Mouse (Mus musculus): Measurements from ENCODE around the gene Eipr1.
A peak's percentile ranks its signal among the peaks of the same experiment; 100 is the strongest.
"Not testable (repeated sequence)": the region's sequence is repeated elsewhere in the genome, so short reads cannot be mapped to it uniquely, and the experiment has no call there.

The Eipr1 gene

DNA sequence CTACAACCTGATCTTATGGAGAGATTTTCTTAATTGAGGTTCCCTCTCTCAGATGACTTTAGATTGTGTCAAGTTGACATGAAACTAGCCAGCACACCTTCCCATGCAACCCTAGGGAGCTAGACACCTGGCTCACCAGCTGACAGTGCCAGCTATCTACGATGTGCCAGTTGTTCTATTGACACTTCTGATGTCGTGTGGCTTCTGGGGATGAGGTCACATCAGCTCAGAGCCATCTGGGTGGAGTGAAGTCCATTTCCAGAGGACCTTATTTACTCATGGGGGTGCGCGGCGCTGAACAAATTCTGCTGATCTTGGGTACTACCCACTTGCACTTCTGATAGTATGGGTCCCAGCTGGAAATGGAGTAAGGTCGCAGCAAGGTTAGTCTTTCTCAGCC lies 146.7 kb downstream of the Eipr1 start:
- no peak for DNase-seq

DNA sequence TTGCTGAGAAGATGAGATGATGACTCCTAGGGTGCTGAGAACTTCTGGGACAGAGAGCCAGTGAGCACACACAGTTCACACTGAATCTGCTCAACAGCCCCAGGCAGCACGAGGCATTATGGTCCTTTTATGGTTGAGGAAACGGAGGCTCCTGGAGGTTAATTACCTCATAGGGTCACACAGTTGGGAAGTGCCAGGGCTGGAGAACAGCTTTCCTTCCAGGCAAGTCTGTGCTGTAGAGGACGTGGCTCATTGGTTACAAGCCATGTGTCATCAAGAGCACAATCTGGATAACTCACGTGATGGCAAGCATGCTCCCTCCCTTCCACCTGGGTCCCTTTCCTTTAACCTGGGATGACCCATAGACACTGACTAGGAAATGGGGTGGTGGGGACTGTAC lies 148.1 kb downstream of the Eipr1 start:
- DNase-seq = peak; percentile 20

DNA sequence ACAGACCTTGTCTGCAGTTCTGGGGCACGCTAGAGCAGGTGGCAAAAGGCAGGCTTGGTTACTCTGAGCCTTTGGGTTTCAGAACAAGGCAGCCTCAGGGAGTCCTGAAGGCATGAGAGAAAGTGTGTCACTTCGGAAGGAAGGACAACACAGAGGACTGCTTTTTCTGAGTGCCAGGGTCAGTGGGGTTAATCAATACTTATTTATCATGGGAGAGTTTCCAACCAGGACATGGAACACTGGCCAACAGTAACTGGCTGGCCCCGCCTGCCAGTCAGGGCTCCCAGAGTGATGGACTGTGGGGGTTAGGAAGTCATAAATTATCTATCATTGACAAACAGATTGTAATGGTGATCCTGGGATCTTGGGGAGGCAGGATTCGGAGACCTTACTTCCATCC lies 148.7 kb downstream of the Eipr1 start:
- DNase-seq = no peak

DNA sequence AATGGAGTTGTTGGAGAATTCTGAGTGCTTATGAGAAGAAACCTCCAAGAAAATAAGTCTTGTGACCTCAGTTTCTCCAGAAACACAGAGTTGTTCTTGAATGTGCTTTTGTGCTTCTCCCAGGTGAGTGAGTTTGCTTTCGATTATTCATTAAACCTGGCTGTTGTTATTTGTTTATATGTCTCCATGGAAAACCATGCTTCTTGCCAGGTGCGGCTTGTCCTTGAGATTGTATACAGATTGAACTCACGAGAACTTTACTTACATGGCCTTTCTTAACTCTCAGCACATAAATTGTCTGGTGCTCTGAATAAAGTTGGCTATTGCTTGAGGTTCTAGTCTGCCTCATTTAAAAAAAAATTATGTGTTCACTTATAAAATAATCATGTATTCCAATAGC lies 150.5 kb downstream of the Eipr1 start:
- peak; percentile 48 for DNase-seq

DNA sequence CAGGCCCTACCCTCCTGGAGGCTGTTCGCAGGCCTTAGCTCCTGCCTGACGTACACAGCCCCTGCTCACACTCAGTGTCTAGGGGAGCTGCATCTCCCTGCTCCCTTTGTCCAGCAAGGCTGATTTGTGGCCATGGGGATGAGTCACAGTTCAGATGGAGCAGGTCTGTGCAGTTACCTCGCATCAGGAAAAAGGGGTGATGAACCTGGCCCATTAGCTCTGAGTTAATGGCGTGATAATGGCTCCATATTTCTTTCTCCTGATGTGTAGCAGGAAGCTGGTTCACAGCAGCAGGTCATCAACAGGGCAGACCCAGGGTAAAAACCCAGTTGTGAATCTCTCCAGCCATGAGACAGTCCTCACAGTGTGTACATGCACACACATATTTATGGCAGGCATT lies 151.5 kb downstream of the Eipr1 start:
- DNase-seq = no peak

DNA sequence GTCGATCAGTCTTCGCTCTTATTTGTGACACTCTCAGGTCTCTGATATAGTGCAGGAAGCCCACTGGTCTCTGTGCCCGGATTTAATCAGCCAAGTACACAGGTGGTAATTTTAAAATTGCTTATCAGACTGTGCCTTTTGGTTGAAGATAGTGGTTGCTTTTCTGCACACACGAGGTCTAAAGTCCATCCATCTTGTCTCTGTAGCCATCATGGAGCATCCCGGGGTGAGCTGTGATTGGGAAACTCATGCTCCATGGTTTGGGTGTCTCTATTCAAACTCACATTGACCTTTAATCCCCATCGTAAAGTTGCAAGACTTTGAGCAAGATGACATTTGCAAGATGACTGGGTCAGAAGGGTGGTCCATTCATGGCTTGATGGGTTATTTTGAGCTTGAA lies 153.9 kb downstream of the Eipr1 start:
- DNase-seq = no peak

DNA sequence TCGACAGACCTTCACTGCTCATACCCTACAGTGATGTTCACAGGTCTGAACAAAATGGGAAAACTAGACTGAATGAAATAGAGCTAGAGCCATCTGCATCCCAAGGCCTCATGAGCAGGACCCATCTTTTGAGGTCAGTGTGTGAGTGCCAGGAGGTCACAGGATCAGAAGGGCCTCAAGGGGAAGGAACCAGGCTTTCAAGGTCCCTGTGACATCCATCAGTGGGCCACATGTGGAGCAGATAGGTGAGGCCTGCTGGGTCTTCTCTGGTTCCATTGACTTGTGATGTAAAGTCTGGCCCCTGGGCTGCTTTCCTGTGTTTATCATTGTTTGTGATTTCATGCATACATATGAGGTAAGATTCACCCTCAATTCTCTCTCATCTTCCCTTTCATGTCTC lies 154.4 kb downstream of the Eipr1 start:
- no peak for DNase-seq

DNA sequence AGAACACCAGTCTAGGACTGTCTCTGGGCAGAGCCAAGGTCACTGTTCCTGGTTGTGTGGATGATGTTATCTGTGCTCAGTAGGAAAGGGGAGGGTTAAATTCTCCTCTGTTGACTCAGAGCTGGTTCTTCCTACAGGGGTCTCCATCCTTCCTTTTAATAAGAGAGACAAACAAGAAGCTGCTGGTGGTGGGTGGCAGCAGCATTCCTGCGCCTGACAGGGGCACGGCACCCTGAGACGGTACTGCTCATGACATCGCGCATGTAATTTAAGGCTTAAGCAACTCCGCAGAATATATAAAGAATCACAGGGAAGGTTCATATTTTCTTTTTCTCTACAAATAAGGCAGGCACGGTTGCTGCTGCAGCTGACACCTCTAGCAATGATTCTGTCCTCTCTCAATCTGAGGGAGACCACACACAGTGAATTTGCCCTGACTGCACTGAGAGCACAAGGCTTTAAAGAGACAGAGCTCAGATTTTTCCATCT lies 155.2 kb downstream of the Eipr1 start:
- no peak for DNase-seq

DNA sequence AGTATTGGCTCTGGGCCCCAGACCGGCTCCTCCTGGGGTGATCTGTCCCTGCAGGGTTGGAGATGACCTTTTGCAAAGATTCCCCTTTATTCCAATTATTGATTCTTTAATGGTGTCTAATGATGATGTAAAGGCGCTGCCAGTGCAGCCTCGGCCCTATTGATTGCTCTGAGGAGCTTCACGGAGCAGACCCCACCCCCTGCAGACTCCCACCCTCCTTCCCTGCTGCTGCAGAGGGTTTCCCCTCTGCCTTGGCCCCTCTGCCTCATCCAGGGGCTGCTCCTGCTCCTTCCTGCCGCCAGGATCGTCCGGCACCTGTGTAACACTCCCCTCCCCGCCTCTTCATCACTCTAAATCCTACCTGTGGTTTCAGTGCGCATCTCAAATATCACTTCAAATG lies 156.2 kb downstream of the Eipr1 start:
- no peak for DNase-seq

DNA sequence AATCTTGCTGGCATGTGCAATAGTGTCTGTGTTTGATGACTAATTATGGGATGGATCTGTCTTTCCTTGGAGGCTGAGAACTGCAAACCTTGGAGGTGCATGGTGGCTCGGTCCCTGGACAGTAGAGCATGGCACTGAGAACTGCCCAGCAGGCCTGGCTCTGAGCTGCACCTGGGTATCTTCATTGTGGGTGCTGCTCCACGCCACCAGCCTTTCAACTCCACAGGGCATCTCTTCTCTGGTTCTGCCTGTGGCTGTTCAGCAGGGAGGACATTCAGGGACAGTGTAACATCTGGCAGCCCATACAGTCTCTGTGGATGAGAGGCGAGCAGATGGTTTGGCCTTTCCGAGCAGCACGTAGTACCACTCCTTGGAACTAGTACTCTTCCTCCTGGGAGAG lies 158.2 kb downstream of the Eipr1 start:
- no peak for DNase-seq

DNA sequence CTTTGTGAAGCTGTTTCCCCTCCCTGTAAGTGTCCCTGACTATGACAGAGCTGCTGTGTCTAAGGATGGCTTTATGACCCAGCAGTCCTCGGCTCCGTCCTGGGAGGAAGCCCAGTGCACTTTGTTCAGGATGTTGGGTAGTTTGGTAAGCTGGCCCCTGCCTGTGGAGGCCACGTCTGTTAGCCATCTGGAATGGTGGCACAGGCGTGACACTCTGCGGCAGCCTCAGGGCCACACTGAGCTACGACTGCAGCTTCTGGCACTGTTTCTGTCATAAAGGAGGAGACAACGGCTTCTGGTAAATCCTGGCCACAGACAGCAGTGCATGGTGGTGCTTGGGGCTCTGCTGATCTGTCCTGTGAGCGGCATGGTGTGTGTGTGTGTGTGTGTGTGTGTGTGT lies 159.0 kb downstream of the Eipr1 start:
- no peak for DNase-seq

DNA sequence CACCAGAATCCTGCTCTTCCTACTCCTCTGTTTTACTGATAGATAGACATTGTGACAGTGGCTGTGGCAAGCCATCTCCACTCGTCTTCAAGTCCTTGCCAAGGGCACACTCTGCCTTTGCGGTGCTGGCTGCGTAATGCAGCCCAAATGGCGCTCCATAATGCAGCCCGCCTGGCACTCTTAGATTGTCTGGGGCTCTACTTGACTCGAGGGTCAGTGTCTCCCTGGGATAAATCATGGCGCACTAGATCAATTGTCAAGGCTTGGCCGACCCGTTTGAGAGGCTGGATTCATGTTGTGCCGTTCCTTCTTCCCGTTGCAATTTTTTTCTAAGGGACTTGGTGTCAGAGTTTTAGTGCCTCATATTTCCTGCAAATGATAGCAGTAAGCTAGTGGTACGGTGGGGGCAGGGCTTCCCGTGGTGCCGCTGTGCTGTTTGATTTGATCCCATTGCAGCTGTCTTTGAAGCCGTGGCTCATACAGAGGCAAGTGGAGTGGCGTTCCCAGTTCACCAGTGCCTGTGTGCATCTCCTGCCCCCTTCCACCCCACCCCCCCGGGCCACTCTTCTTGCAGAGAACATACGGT lies 160.8 kb downstream of the Eipr1 start:
- DNase-seq = peak; percentile 19

DNA sequence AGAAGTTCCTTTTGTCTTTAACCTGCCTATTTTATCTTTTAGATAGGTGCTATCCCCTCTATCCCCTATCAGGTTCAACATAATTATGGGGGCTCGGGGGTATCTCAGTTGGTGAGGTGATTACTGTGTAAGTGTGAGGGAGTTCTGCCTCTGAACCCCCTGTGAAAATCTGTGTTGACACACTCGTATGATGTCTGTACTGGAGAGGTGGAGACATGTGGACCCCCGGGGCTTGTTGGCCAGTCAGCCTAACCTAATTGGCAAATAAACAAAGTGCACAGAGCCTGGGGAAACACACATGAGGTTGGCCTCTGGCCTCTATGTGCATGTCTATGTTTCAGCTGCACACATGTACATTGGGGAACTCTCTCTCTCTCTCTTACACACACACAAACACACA lies 161.5 kb downstream of the Eipr1 start:
- no peak for DNase-seq

DNA sequence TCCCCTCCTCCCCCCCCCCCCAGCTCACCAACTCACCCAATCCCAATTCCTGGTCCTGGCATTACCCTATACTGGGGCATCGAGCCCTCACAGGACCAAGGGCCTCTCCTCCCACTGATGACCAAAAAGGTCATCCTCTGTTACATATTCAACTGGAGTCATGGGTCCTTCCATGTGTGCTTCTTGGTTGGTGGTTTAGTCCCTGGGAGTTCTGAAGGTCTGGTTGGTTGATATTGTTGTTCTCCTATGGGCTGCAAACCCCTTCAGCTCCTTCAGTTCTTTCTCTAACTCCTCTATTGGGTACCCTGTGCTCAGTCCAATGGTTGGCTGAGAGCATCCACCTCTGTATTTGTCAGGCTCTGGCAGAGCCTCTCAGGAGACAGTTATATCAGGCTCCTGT lies 162.5 kb downstream of the Eipr1 start:
- not testable (repeated sequence) for DNase-seq

Measured in kidney, adult 9 months (tissue).